Mouse (Mus musculus) small intestine, adult 2 months (tissue): ENCODE measurements around the gene Dop1a.
A peak's percentile ranks its signal among the peaks of the same experiment; 100 is the strongest.

Source experiments
- CTCF ChIP-seq: fragments of 200-500 bp; IDR thresholded peaks from 2 replicates; pipeline ENCODE4 v1.5.1; 2012; ENCODE audit warnings: low read depth, mild to moderate bottlenecking, control low read depth, inconsistent platforms, low read length, moderate library complexity, mixed read lengths; ENCODE audit not compliant: insufficient replicate concordance, insufficient read length; ENCODE audit errors: extremely low read depth
- POLR2A ChIP-seq: fragments of 200-500 bp; IDR thresholded peaks from 2 replicates; pipeline ENCODE4 v1.6.1; 2012; ENCODE audit warnings: low read depth, mild to moderate bottlenecking, control low read depth, inconsistent platforms, low read length, moderate library complexity

GRCm38 (mm10) chr9:86571540-86572135, 104.7 kb downstream of the Dop1a start, which contains the start of the genes Pgm3 and Rwdd2a:
- TF ChIP-seq CTCF (no peak), POLR2A (peak; percentile 97)
